Mouse (Mus musculus) embryonic facial prominence, embryonic 13.5 days (tissue): ENCODE results near the gene Synm. TPM values are rescaled to one million over a fixed set of nuclear protein-coding genes. Genes with fewer than 3 reads are reported as not detected.
A peak's percentile ranks its signal among the peaks of the same experiment; 100 is the strongest.

Experiments used
- ATAC-seq: fragments of 200-750 bp; cut with Nextera tagmentation; 2 replicates; pipeline ENCODE4 v1.8.0; 2017; ENCODE audit warnings: low read depth; ENCODE audit not compliant: insufficient number of reproducible peaks, insufficient read depth, low FRiP score, low TSS enrichment
- H3K27ac ChIP-seq: fragments of 300-500 bp; sonication (generic); 2 replicates; pipeline ENCODE4 v1.5.1; 2015; ENCODE audit warnings: moderate library complexity, mild to moderate bottlenecking, inconsistent platforms
- H3K27me3 ChIP-seq: fragments of 300-500 bp; sonication (generic); 2 replicates; pipeline ENCODE4 v1.6.1; 2015; ENCODE audit warnings: mild to moderate bottlenecking, inconsistent platforms
- H3K36me3 ChIP-seq: fragments of 300-500 bp; sonication (generic); 2 replicates; pipeline ENCODE4 v1.6.1; 2015; ENCODE audit warnings: mild to moderate bottlenecking, inconsistent platforms
- H3K4me1 ChIP-seq: fragments of 300-500 bp; sonication (generic); 2 replicates; pipeline ENCODE4 v1.6.1; 2015; ENCODE audit warnings: inconsistent platforms
- H3K4me2 ChIP-seq: fragments of 300-500 bp; sonication (generic); 2 replicates; pipeline ENCODE4 v1.6.1; 2015; ENCODE audit warnings: moderate library complexity, mild to moderate bottlenecking, inconsistent platforms
- H3K4me3 ChIP-seq: fragments of 300-500 bp; sonication (generic); 2 replicates; pipeline ENCODE4 v1.5.1; 2015; ENCODE audit warnings: mild to moderate bottlenecking, inconsistent platforms
- H3K9ac ChIP-seq: fragments of 300-500 bp; sonication (generic); 2 replicates; pipeline ENCODE4 v1.6.1; 2015; ENCODE audit warnings: mild to moderate bottlenecking, inconsistent platforms
- H3K9me3 ChIP-seq: fragments of 300-500 bp; sonication (generic); 2 replicates; pipeline ENCODE4 v1.6.1; 2016; ENCODE audit warnings: inconsistent platforms
- WGBS: fragments of 180-500 bp; shearing (Covaris S2); methylation state at CpG from one replicate; pipeline ENCODE4 v1.1.7; 2015; ENCODE audit warnings: mixed read lengths; 5-methylcytosine and 5-hydroxymethylcytosine counted together
- polyA plus RNA-seq: library from polyadenylated mRNA; unstranded; fragments of >200 nt; fragmentation: Nextera tagmentation; extraction: Ambion mirVana; gene quantifications from 2 replicates; pipeline ENCODE4 v1.2.1, GENCODE M21; 2015

Synm gene
- 0.76 and 0.79 TPM in 2 replicates for polyA plus RNA-seq

DNA sequence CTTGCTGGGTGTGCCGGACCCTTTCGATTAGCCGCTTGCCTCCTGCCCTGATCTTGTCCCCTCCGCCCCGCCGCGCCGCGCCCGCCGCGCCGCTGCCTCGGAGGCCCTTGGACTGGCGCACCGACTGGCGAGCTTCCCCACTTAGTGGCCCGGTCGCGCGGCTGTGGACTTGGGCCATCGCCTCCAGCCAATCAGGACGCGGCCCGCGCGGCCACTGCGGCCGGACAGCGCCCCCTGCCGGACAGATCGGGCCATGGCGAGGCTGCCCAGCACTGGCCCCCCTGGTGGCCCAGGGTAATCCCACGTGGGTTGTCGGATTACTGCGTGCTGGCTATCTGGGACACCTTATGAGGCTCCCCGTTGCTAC is at the start of gene Synm:
Gene Synm (minus strand): TSS at position 114 of the 367 bp plus-strand sequence.
- H3K9ac ChIP-seq: peak within 1 kb of the TSS; percentile 62
- no peaks in the 10 kb centered on the region for H3K9me3 ChIP-seq
- H3K36me3 ChIP-seq: no peaks in the 10 kb centered on the region
- no peak within 1 kb of the TSS for H3K27ac ChIP-seq
- H3K4me1 ChIP-seq: peaks cover 18% of the 10 kb centered on the region
- peak within 1 kb of the TSS; percentile 59 for H3K4me3 ChIP-seq
- peak within 1 kb of the TSS; percentile 100 for H3K4me2 ChIP-seq
- peak; percentile 79 for ATAC-seq
- WGBS: under 1% methylated on average over 37 of the region's 37 CpGs
- H3K27me3 ChIP-seq: peaks cover 56% of the 10 kb centered on the region

DNA sequence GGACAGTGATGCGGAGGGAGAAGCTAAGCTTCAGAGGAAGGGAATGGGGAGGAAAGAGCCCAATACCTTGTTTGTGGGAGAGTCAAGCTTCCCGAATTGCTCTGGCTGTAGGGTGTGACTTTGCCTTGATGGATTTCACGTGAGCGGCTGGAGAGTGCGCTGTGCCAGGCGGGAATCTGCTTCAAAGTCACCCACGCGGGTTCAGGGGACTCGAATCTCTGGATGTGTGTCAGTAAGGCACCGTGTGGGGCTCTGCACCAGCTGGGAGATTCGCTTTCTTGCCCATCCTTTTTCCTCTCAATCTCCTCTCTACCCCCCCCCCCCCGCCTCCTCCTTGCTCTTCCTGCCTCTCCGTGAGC is 44.3 kb upstream of the Synm start:
- peak overlapping the region; percentile 33; the same call in 1 of the 2 replicates for H3K27ac ChIP-seq
- H3K4me3 ChIP-seq: peak overlapping the region; percentile 44
- ATAC-seq: no peak
- peak overlapping the region; percentile 64 for H3K9ac ChIP-seq
- WGBS: 12% methylated on average over 12 of the region's 13 CpGs
- H3K9me3 ChIP-seq: no peaks in the 10 kb centered on the region
- H3K36me3 ChIP-seq: no peaks in the 10 kb centered on the region
- peak overlapping the region; percentile 74 for H3K4me2 ChIP-seq
- peaks cover 3% of the 10 kb centered on the region; the same call in 1 of the 2 replicates for H3K27me3 ChIP-seq
- peaks cover 16% of the 10 kb centered on the region for H3K4me1 ChIP-seq

DNA sequence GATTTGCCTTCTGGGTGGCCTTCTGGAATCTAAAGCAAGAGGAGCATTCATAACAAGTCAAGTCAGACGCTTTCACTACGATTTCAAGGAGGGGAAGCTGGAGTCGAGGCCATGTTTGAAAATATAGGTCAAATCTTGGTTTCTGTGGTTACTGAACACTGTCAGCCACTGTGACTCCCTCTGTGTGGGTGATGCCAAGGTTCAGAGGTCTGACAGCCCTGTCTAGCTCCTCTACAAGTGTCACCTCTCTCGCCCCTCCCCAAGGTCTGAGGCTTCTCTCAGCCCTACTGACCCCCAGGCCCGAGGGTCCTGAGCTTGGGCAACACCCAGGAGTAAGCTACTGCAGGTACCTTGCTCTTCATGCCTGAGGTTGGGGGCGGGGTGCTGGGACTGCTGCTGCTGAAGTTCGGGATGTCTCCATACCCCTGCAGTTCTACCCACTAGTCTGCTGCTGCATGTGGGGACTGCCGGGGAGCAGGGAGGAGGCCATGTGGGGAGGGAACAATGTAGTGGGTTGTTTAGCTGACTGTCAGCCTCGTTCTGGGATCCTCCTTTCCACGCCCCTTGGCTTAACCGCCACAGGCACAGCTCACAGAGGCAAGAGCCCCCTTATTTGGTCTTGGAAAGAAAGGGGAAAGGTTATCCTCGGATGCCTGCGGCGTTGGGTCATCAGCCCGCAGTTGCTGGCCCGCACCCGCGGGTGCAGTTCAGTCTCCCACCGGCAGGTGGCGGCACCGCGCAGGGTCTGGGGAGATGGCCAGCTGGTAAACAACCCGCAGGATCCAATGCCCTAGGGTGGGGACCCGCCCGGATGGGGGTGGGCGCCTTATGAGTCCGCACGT is 43.7 kb upstream of the Synm start:
- H3K9ac ChIP-seq: peak overlapping the region; percentile 64
- peak overlapping the region; percentile 33 for H3K27ac ChIP-seq
- peaks cover 3% of the 10 kb centered on the region; the same call in 1 of the 2 replicates for H3K27me3 ChIP-seq
- H3K36me3 ChIP-seq: no peaks in the 10 kb centered on the region
- peak overlapping the region; percentile 44 for H3K4me3 ChIP-seq
- peak overlapping the region; percentile 74 for H3K4me2 ChIP-seq
- H3K9me3 ChIP-seq: no peaks in the 10 kb centered on the region
- WGBS: 11% methylated on average over 28 of the region's 28 CpGs
- H3K4me1 ChIP-seq: peaks cover 16% of the 10 kb centered on the region
- peak; percentile 57 for ATAC-seq

DNA sequence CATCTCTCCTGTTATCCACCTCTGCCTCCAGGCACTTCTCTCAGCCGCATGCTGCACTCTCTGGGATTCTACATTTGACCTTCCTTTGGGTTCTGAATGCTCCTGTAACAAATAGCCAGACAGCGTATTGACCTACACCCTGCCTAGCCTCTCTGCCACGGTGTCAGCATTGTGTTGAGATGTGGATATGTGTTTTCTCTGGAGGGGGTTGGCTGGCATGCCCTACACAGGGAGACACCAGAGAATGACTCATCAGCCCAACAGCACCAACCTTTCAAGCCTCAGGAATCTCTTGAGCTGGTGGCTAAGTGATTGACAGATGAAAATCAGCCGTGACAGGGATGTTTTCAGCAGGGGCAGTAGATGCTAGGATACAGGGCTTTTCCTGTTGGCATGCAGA is 41.5 kb upstream of the Synm start:
- H3K27ac ChIP-seq: no peak overlapping the region
- no peaks in the 10 kb centered on the region for H3K9me3 ChIP-seq
- H3K4me2 ChIP-seq: no peak overlapping the region
- H3K9ac ChIP-seq: no peak overlapping the region
- WGBS: 45% methylated on average over 4 of the region's 4 CpGs
- no peak overlapping the region for H3K4me3 ChIP-seq
- peaks cover 3% of the 10 kb centered on the region; the same call in 1 of the 2 replicates for H3K27me3 ChIP-seq
- no peak for ATAC-seq
- peaks cover 24% of the 10 kb centered on the region for H3K4me1 ChIP-seq
- no peaks in the 10 kb centered on the region for H3K36me3 ChIP-seq

DNA sequence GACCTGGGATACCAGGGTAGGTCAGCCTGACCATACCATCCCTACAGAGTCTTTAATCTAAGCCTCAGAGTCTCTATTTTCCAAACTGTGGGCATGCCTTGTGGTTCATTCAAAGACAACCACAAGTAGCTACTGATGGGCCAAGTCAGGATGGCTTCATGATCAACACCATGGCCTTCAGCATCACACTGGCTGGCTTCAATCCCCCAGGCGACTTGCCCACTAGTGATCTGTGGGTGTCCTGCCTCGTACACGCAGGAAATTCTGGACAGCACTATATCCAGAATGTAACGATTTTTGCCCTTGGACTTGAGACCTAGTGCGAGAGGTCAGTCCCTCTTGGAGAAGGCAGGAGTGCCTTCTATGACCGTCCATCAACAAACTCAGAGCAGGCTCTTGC is 41.0 kb upstream of the Synm start:
- WGBS: 83% methylated on average over 6 of the region's 6 CpGs
- H3K4me3 ChIP-seq: no peak overlapping the region
- H3K9ac ChIP-seq: no peak overlapping the region
- ATAC-seq: no peak
- H3K27ac ChIP-seq: no peak overlapping the region
- peaks cover 24% of the 10 kb centered on the region for H3K4me1 ChIP-seq
- H3K27me3 ChIP-seq: peaks cover 3% of the 10 kb centered on the region; the same call in 1 of the 2 replicates
- no peak overlapping the region for H3K4me2 ChIP-seq
- H3K9me3 ChIP-seq: no peaks in the 10 kb centered on the region
- no peaks in the 10 kb centered on the region for H3K36me3 ChIP-seq

DNA sequence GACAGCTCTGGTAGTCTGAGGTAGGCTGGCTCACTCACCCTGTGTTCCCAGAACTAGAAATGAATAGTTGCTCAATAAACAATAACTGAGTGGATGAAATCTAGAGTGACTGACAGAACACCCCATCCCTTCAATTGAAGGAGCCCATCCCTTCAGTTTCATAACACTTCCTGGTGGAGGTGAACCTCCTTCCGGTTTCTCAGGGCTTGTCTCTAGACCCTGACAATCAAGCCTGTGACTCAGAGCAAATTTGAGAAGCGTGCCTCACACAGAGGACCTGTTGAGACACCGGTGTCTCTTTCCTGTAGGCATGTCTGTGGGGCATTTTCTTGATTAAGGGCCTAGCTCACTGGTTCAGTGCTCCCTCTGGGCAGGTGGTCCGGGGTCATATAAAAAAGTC is 38.9 kb upstream of the Synm start:
- no peak overlapping the region for H3K27ac ChIP-seq
- 72% methylated on average over 4 of the region's 4 CpGs for WGBS
- peaks cover 3% of the 10 kb centered on the region; the same call in 1 of the 2 replicates for H3K27me3 ChIP-seq
- no peak overlapping the region for H3K4me3 ChIP-seq
- H3K9ac ChIP-seq: no peak overlapping the region
- ATAC-seq: no peak
- no peak overlapping the region for H3K4me2 ChIP-seq
- no peaks in the 10 kb centered on the region for H3K9me3 ChIP-seq
- H3K4me1 ChIP-seq: peaks cover 20% of the 10 kb centered on the region
- no peaks in the 10 kb centered on the region for H3K36me3 ChIP-seq

DNA sequence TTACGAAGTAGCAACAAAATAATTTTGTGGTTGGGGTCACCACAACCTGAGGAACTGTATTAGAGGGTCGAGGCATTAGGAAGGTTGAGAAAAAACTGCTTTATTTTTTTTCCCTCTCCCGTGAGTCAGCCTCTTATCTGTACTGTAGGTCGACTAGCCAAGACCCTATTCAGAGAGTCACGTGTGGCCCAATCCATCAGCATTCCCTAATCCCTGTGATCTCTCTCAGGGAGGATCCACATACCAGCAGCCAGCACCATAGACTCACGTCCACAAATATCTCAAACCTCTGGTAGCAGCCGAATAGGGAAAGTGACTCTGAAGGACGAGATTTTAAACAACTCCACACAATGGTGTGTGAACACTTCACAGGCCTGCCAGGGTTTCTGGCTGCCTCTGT is 37.5 kb upstream of the Synm start:
- H3K4me2 ChIP-seq: no peak overlapping the region
- no peak overlapping the region for H3K9ac ChIP-seq
- H3K9me3 ChIP-seq: no peaks in the 10 kb centered on the region
- H3K36me3 ChIP-seq: no peaks in the 10 kb centered on the region
- H3K4me1 ChIP-seq: peaks cover 17% of the 10 kb centered on the region
- 48% methylated on average over 8 of the region's 8 CpGs for WGBS
- peaks cover 3% of the 10 kb centered on the region; the same call in 1 of the 2 replicates for H3K27me3 ChIP-seq
- H3K4me3 ChIP-seq: no peak overlapping the region
- no peak overlapping the region for H3K27ac ChIP-seq
- ATAC-seq: no peak

DNA sequence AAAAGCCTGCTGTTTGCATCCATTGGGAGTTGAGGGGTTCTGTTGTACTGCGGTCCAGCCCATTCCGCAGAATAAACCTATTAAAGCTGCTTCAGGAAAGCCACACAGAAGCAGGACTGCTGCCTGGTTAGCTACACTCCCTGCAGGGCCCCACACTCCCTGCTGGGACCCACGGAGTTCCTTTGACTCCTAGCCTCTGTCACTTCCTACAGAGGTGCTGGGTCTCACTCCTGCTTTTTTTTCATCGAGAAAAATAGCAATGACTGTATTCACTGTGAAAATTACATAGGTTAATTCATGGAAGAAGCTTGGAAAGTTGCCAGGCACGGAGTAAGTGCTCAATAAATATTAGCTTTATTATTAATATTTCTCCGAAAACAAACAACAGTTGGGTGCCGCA is 33.9 kb upstream of the Synm start:
- H3K36me3 ChIP-seq: no peaks in the 10 kb centered on the region
- no peak overlapping the region for H3K27ac ChIP-seq
- H3K4me3 ChIP-seq: no peak overlapping the region
- H3K4me2 ChIP-seq: no peak overlapping the region
- H3K27me3 ChIP-seq: no peaks in the 10 kb centered on the region
- no peaks in the 10 kb centered on the region for H3K9me3 ChIP-seq
- H3K9ac ChIP-seq: no peak overlapping the region
- ATAC-seq: no peak
- 69% methylated on average over 7 of the region's 7 CpGs for WGBS
- H3K4me1 ChIP-seq: peaks cover 17% of the 10 kb centered on the region

DNA sequence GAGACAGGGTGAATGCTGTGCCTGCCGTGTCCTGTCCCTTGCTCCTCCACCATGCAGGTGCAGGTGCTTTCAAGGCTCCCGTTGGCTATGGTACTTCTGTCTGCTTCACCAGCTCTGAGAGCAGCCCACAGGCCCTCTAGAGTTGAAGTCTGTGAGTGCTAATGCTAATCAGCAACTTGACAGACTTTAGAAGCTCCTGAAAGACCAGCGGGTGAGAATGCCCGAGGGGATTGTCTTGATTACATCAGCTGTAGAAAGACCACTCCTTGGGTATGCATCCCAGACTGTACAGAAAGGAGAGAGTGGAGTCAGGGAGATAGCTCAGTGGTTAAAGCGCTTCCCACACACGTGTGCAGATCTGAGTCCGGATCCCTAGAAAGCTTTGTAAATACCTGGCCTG is 31.7 kb upstream of the Synm start:
- Histone ChIP-seq H3K9me3 (no peaks in the 10 kb centered on the region), H3K4me3 (no peak overlapping the region), H3K9ac (no peak overlapping the region), H3K4me1 (peaks cover 8% of the 10 kb centered on the region; the same call in 1 of the 2 replicates), H3K36me3 (no peaks in the 10 kb centered on the region), H3K27ac (no peak overlapping the region), H3K4me2 (no peak overlapping the region), H3K27me3 (no peaks in the 10 kb centered on the region)
- ATAC-seq: no peak
- WGBS: 46% methylated on average over 7 of the region's 7 CpGs

DNA sequence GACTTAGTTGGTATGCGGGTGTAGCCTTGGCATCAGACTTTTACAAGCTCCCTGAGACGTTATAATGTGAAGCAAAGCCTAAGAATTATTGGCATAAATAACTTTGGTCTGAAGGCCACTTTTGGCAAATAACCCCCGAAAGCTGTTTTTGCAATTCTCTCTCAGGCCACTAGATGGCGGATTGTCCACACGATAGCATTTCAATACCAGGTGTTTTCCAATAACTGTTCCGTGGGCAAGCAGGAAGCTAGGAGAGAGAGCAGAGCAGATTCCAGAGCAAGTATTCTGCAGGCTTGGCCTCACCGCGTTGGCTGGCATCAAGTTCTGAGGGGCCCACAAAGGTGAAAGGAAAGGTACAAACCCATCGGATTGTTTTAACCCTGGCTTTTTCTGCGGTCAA is 29.2 kb upstream of the Synm start:
- Histone ChIP-seq H3K4me2 (peak overlapping the region; percentile 18; the same call in 1 of the 2 replicates), H3K36me3 (no peaks in the 10 kb centered on the region), H3K4me3 (no peak overlapping the region), H3K9me3 (no peaks in the 10 kb centered on the region), H3K4me1 (peaks cover 8% of the 10 kb centered on the region; the same call in 1 of the 2 replicates), H3K9ac (no peak overlapping the region), H3K27me3 (no peaks in the 10 kb centered on the region), H3K27ac (no peak overlapping the region)
- WGBS: 12% methylated on average over 10 of the region's 10 CpGs
- no peak for ATAC-seq

DNA sequence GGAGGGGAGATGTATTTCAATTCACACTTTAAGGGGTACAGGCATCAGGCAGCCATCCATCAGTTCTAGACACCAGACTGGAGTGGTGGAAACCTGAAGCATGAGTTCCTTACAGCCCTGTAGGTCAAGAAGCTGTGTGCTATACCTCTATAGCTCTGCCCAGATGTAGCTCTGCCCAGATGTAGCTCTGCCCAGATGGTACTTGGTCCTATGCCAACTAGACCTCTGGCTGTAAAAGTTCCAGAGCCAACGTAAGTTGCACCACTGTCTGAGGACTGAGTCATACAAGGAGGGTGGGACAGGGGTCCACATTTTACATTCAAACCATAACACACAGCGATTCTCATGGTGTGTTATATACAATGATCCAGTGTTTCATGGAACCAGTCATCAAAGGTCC is 28.3 kb upstream of the Synm start:
- H3K36me3 ChIP-seq: no peaks in the 10 kb centered on the region
- no peaks in the 10 kb centered on the region for H3K27me3 ChIP-seq
- WGBS: 53% methylated on average over 2 of the region's 2 CpGs
- H3K4me3 ChIP-seq: no peak overlapping the region
- H3K4me1 ChIP-seq: peaks cover 8% of the 10 kb centered on the region; the same call in 1 of the 2 replicates
- no peaks in the 10 kb centered on the region for H3K9me3 ChIP-seq
- no peak overlapping the region for H3K9ac ChIP-seq
- no peak overlapping the region for H3K27ac ChIP-seq
- no peak for ATAC-seq
- H3K4me2 ChIP-seq: no peak overlapping the region

DNA sequence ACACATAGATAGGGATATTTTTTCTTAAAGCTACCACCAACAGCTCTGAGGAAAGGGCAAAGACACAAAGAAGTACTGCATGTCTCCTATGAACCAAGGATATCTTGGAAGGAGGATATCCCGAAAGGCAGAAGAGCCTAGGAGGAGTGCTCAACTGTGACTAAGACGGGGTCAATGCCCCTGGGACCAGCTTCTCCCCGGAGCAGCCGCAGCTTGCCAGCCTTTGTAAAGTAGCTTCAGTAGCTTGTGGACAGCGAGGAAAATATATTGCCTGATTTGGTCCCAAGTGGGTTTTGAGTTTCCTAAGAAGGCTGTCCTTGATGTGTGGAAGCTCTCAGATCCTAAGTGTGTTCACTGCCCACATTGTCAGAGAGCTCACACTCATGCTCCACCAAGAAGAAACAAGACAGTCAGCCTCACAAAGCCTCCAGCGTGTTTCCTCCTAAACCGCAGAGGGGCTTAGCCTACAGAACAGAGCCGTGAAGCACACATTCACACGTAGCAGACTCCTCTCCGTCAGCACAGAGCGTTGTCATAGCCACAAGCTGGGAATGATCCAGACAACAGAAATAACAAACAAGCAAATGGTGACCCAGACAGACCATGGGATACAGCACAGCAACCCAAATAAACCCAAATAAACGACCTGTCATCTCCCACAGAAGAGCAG is 17.2 kb upstream of the Synm start:
- no peak overlapping the region for H3K4me2 ChIP-seq
- H3K9me3 ChIP-seq: no peaks in the 10 kb centered on the region
- H3K9ac ChIP-seq: no peak overlapping the region
- WGBS: 61% methylated on average over 12 of the region's 12 CpGs
- H3K27me3 ChIP-seq: no peaks in the 10 kb centered on the region
- no peak overlapping the region for H3K27ac ChIP-seq
- H3K4me1 ChIP-seq: no peaks in the 10 kb centered on the region
- H3K36me3 ChIP-seq: no peaks in the 10 kb centered on the region
- no peak for ATAC-seq
- no peak overlapping the region for H3K4me3 ChIP-seq
